ENCODE assay signal across 20 mouse cellular contexts in genomic region chr9:51525906-51526305, GRCm38 (mm10).
A peak's percentile ranks its signal among the peaks of the same experiment; 100 is the strongest.
DNase-seq lines count a peak whose midpoint lies in the region; TF ChIP-seq lines count a peak whose summit lies in the region.
"Had no signal": no experiment of that assay in that cellular context is flagged by ENCODE, and none has a peak within 500 bp of the region (broad histone marks: within the 10 kb centered on the region; RNA-seq: fewer than 3 reads in every experiment).

No protein-coding gene starts in this region.

- intact Hi-C loops in gastrocnemius, adult 2 months (cut with DNase I) = no loop called here

- no peaks in the 10 kb centered on the region for H3K9me3 ChIP-seq in forebrain, embryonic 10.5 days
- H3K9me3 ChIP-seq: embryonic facial prominence, embryonic 15.5 days; heart, embryonic 10.5 days; hindbrain, embryonic 13.5 days; limb, embryonic 12.5 days had no signal

- H3K36me3 ChIP-seq in forebrain, embryonic 10.5 days (replicated peaks) = no peaks in the 10 kb centered on the region
- H3K36me3 ChIP-seq: embryonic facial prominence, embryonic 15.5 days; heart, embryonic 10.5 days; hindbrain, embryonic 13.5 days; limb, embryonic 12.5 days had no signal

- peak; percentile 15 for DNase-seq in gastrocnemius, adult 2 months
- DNase-seq in gastrocnemius, postnatal 25 days = no peak
- peak; percentile 5 for DNase-seq in adrenal gland, postnatal 14 days
- peak; percentile 13 for DNase-seq in brain, embryonic 14.5 days (ENCODE audit: low read depth)
- DNase-seq in lung, postnatal 25 days (ENCODE audit: low spot score) = peak; percentile 5
- DNase-seq in forebrain, embryonic 10.5 days (ENCODE audit: extremely low spot score, low spot score) = no peak
- DNase-seq in embryo, embryonic 10.5 days (ENCODE audit: low spot score) = no peak
- DNase-seq: cerebellum, adult 11 months; cerebellum, postnatal 25 days; kidney, adult 9 months; kidney, postnatal 25 days; right cerebral cortex, postnatal 4 days; thymus, postnatal 14 days had no signal

- no peak overlapping the region for H3K4me3 ChIP-seq in gastrocnemius, adult 2 months
- H3K4me3 ChIP-seq in forebrain, embryonic 10.5 days = no peak overlapping the region
- H3K4me3 ChIP-seq: embryonic facial prominence, embryonic 15.5 days; heart, embryonic 10.5 days; hindbrain, embryonic 13.5 days; left cerebral cortex, adult 2 months; limb, embryonic 12.5 days had no signal

- 92% methylated on average over 4 of the region's 4 CpGs for WGBS in forebrain, embryonic 10.5 days

- no peaks in the 10 kb centered on the region for H3K27me3 ChIP-seq in forebrain, embryonic 10.5 days (ENCODE audit: poor library complexity, severe bottlenecking)
- H3K27me3 ChIP-seq: embryonic facial prominence, embryonic 15.5 days; hindbrain, embryonic 13.5 days; limb, embryonic 12.5 days had no signal

- no peak for TF ChIP-seq POLR2A in brain, embryonic 14.5 days (IDR thresholded peaks at IDR 0.05; ENCODE audit: borderline replicate concordance, extremely low read depth, insufficient read depth, insufficient read length, poor library complexity, severe bottlenecking)

- no peak for TF ChIP-seq CTCF in gastrocnemius, adult 2 months (IDR thresholded peaks at IDR 0.05)
- TF ChIP-seq CTCF in brain, embryonic 14.5 days (IDR thresholded peaks at IDR 0.05; ENCODE audit: borderline replicate concordance, extremely low read depth, insufficient read depth, insufficient read length) = no peak

- no peak overlapping the region for H3K27ac ChIP-seq in gastrocnemius, adult 2 months
- no peak overlapping the region for H3K27ac ChIP-seq in forebrain, embryonic 10.5 days
- H3K27ac ChIP-seq: embryonic facial prominence, embryonic 15.5 days; heart, embryonic 10.5 days; hindbrain, embryonic 13.5 days; left cerebral cortex, adult 2 months; limb, embryonic 12.5 days; liver, embryonic 14.5 days; macrophage had no signal

- H3K4me1 ChIP-seq in forebrain, embryonic 10.5 days = peaks cover 6% of the 10 kb centered on the region
- H3K4me1 ChIP-seq: embryonic facial prominence, embryonic 15.5 days; heart, embryonic 10.5 days; hindbrain, embryonic 13.5 days; limb, embryonic 12.5 days had no signal

Comparison
In these comparisons a context has a peak if more than half of its experiments do, and no peak if none do; other contexts are left out.
1. DNase-seq: peak in gastrocnemius, adult 2 months (single experiment), adrenal gland, postnatal 14 days (single experiment), brain, embryonic 14.5 days (single experiment) and lung, postnatal 25 days (single experiment); none in gastrocnemius, postnatal 25 days (single experiment), forebrain, embryonic 10.5 days (single experiment) and embryo, embryonic 10.5 days (single experiment).